Mouse (Mus musculus) layer of hippocampus, postnatal 36 days (tissue): ENCODE data around the gene Jam2. TPM values are rescaled to one million over a fixed set of nuclear protein-coding genes. Genes with fewer than 3 reads are reported as not detected.
A peak's percentile ranks its signal among the peaks of the same experiment; 100 is the strongest.

ENCODE experiments used
- DNase-seq, 2 experiments: peaks; one replicate each; pipeline ENCODE4 v3.0.0; 2022
- total RNA-seq, 2 experiments: library from RNA; stranded (reverse); gene quantifications; 2 replicates each; pipeline ENCODE4 v1.2.3; 2021

Jam2 gene
- total RNA-seq, result 10 to 100 TPM; 21.2 to 22.3 TPM

GRCm38 (mm10) chr16:84774003-84774703 lies at the start of gene Jam2:
TSS of gene Jam2 (plus strand) at chr16:84774123.
- DNase-seq, result peak; percentile 52 to 54

- no peak for DNase-seq
These were observed 39.1 kb upstream of the Jam2 start for GRCm38 (mm10) chr16:84734806-84735165.

DNA sequence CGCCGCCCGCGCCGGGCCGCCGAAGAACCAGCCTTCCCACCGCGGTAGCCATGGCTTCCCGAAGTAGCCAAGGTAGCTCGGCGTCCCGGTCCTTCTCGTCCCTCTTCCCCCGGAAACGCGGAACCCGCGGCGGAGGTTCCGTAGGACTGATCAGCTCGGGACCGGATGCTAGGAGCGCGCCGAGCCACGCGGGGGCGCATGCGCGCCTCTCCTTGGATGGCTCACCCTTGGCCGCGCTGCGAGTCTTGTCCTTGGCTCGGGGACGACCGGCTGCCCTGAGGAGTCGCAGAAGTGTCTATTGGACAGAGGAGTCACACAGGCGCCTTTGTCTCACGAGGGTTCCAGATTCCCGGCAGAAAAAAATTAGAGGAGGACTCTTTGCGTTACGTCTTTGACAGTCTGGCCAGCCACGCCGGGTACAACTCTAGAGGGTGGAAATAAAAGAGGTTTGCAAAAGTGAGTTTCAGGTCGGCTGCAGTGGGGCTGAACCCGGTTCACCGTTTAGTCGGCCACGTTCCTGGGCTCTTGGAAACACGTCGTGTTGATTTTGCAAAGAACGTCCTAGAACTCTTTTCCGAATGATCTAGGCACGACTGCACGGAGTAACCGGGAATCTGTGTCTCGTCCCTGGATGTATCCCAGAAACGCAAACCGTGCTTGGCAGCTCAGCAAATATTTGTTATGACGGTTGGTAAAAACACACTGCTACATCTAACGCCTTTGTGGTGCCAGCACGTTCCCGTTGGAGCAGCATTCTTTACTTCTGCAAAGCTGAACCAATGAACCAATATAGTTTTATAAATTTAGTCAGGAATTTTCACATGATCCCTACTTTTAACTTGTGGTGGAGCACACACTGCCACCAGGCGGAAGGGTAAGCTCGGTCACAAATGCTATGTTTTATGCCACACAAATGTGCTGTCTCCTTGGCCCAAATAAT lies 38.5 kb upstream of the Jam2 start, which contains the start of gene Mrpl39:
TSS of gene Mrpl39 (minus strand) at position 577 of the 940 bp plus-strand sequence.
- peak; percentile 96 to 98 for DNase-seq

- no peak for DNase-seq
These were observed 36.6 kb upstream of the Jam2 start for GRCm38 (mm10) chr16:84737358-84737757.

DNA sequence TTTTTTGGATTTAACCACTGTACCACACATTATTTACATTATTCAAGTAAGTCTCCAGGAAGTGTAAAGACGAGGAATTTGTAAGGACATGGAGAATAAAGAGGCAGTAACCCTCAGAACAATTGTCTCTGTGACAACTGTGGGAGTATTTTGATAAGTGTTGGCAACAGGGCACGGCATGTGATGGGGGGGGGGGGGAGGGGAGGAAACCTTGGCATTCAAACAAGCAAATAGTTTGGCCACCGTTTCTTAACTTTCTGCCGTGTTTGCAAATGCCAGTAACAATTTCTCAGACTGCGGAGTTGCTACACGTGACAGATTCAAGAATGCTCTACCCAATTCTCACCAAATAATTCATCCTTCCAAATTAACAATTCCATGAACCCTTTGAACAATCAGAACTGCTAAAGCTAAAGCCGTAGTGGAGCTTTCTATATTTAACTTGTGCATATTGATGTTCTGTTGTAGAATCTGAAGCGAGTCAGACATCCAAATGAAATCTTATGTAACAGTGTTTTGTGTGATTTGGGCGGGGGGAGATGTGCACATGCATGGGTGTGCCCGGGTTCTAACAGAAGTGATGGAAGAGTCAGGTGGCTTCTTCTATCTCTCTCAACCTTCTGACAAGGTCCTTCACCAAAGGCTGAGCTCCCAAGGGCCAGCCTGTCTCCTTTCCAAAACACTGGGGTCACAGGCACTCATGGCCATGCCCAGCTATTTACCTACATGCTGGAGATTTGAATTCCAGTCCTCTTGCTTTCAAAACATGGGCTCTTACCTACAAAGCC lies 29.0 kb upstream of the Jam2 start:
- no peak for DNase-seq

DNA sequence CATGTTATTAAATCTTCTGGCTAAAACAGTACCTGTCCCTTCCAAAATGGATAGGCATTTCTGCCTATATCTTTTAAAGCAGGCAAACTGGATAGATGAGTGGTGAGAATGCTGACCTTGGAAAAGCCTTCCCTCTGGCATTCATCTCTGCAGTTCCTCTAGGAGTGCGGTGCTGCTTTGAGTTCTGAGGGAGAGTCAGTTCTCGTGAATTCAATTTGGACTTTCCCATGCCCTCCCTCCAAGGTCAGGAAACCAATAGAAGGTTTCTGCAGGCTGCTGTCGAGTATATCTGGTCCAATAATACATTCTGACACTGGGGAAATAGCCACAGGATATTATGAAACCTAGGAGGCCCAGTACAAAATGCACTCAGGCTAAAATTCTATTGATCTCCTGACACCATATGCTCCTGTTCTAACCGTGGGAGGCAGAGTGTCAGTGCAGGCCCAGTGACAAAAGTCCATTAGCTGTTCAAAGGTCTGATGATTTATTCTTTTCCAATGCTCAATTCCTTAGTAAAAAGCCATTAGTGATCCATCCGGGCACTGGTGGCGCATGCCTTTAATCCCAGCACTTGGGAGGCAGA lies 28.1 kb upstream of the Jam2 start:
- DNase-seq, result no peak

DNA sequence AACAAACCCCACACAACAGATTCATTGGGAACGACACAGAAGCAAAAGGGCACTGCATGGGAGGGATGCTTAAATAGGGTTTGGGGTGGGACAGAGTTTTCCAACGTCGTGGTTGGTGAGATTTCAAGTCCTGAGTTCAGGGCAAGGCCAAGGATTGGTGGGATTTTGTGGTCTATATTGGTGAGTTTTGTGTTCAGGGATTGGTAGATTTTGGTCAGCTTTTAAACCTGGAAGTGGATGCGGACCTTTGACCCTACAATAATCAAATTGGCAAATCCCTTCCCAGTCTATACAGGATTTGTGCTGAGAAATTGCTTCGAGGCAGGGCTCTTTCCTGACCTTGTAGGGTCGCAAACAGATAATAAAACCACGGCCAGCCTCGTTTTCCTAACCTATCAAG lies 6.0 kb upstream of the Jam2 start:
- no peak for DNase-seq

- DNase-seq, result no peak
These were observed 4.7 kb upstream of the Jam2 start for GRCm38 (mm10) chr16:84769182-84769581.

DNA sequence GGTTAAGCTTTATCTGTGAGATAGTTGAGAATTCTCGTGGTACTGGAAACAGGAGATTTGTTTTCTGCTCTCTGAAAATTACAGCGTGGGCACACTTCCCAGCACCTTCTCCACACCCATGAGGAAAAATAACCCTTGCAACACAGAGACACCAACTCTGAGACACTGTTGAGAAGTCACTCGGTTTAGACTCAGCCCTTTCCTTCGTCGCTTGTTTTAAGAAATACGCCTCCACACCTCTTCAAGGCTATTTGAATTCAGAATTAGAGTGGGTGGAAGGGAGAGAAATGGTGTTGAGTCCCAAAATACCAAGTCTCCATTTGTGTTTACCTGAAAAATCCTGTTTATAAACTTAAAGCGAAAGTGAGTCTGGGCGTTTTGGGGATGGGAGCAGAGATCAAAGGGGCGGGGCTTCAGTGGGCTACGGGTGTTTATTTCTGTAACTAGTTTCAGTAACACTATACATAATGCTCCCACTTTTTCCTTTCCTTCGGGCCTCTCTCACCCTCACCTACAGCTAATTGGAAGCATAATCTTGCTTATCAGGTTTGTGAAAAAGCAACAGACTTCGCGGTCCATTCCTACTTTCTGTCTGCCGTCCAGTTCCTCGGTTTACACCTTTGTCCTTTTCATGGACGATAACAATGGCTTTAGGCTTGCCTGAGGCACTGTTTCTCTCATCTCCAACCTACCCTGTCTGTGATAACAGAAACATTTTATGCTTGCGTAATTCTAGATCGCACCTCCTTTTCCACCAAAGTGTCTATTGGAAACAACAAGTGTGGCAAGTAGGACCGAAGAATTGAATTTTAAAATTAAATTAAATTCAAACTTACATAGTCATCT lies 4.1 kb upstream of the Jam2 start:
- no peak for DNase-seq

GRCm38 (mm10) chr16:84770891-84771290 lies 3.0 kb upstream of the Jam2 start:
- no peak for DNase-seq

- no peak for DNase-seq
These were observed 2.5 kb upstream of the Jam2 start for GRCm38 (mm10) chr16:84771461-84771860.

- DNase-seq, result no peak
These were observed 1.2 kb upstream of the Jam2 start for GRCm38 (mm10) chr16:84772496-84773267.

GRCm38 (mm10) chr16:84773268-84773861 lies 558 bp upstream of the Jam2 start:
- DNase-seq, result no peak

DNA sequence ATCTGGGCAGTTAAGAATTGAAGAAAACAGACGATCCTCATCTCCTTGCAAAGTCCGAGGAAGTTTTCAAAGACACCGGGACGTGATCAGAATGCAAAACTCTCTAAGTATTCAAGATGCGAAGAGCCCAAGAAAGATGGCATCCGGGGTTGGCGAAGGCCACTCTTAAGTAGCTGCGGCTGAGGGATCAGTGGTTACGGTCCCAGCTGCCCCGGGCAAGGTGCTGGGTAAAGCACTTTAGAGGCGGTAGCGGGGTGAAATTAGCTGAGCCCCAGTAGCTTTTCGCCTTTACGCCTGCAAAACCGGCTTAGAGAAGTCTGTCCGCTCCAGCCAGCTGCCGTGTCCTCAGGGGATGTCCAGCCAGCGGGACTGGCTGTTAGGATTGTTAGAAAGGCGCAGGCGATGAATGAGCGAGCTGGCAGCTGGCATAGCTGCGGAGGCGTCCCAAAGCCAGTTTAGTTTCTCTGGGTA lies 873 bp downstream of the Jam2 start:
- peak; percentile 68 to 69 for DNase-seq

DNA sequence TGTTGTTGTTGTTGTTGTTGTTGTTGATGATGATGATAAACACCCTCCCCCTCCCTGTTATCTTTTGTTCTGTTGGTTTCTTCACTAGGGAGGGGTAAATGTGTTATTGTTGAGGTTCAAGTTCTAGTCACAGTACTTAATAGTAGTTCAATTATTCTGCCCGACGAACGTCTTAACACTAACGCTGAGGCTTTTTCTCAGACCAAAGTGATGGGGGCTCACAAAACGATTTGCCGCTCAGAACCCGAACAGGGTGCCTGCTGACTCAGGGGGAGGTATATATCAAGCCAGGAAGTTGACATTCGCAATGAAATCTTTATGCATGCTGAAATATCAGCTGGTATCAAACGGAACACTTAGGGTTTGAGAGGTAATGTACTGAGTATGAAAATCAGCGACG lies 1.4 kb downstream of the Jam2 start:
- no peak for DNase-seq

DNA sequence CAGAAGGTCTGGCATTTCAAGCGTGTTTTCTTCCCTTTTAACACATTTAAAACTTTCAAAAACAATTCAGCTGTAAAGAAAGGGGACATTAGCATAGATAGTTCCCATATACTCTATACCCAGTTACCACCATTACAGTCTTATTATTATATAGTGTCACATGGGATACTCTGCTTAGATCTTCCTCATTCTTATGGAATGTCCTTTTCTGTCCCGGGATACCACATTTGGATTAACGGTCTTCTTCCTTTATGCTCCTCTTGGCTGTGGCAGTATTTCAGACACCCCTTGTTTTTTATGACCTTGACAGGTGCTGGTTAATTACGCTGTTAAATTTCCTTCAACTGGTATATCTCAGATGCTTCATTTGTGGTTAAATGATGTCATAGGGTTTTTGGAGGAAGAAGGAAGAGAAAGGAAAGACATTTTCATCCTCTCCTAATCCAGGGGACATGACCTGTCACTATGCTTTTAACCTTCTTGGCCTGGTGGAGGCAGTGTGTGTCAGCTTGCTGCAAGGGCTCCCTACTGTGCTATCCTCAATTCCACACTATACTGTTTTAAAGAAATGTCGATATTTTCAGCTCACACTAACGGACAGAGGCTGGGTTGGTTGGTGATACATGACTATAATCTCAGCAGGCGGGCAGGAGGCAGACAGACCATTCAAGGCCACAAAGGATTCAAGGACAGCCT lies 2.3 kb downstream of the Jam2 start:
- DNase-seq, result no peak

- no peak for DNase-seq
These were observed 4.5 kb downstream of the Jam2 start for GRCm38 (mm10) chr16:84778431-84778830.

GRCm38 (mm10) chr16:84778861-84779630 lies 5.1 kb downstream of the Jam2 start:
- DNase-seq, result no peak

GRCm38 (mm10) chr16:84779718-84780117 lies 5.8 kb downstream of the Jam2 start:
- no peak for DNase-seq
